Mouse (Mus musculus) CH12.LX (cell line): Measurements from ENCODE around the gene Arhgap35. TPM values are rescaled to one million over a fixed set of nuclear protein-coding genes. Genes with fewer than 3 reads are reported as not detected.

ENCODE experiments used
- DNase-seq: peaks from one replicate; pipeline ENCODE4 v3.0.0-alpha.2; 2013; ENCODE audit errors: extremely low read depth
- H3K27ac ChIP-seq: 2 replicates; pipeline ENCODE4 v1.5.1; 2012; ENCODE audit warnings: low read depth, mild to moderate bottlenecking, control low read depth, moderate library complexity; ENCODE audit not compliant: insufficient read depth
- H3K27me3 ChIP-seq: replicated peaks from 2 replicates; pipeline ENCODE3; 2012; ENCODE audit warnings: inconsistent platforms
- H3K36me3 ChIP-seq, 2 experiments: replicated peaks in 1 of 2; 2 replicates each; pipeline versions ENCODE3 to v1.6.1; 2012; ENCODE audit warnings: inconsistent platforms in 1 of 2, low read length in 1 of 2, mild to moderate bottlenecking in 1 of 2, mixed read lengths in 1 of 2, moderate library complexity in 1 of 2; ENCODE audit not compliant: control insufficient read depth in 1 of 2, insufficient read depth in 1 of 2
- H3K4me1 ChIP-seq, 2 experiments: 2 replicates each; pipeline ENCODE4 v1.6.1; 2012; ENCODE audit warnings: inconsistent platforms in 1 of 2, moderate library complexity in 1 of 2; ENCODE audit not compliant: insufficient read depth in 2 of 2, control insufficient read depth in 1 of 2
- H3K4me2 ChIP-seq: 2 replicates; pipeline ENCODE4 v1.6.1; 2012; ENCODE audit warnings: low read depth, mild to moderate bottlenecking, control low read depth; ENCODE audit not compliant: poor library complexity, insufficient read depth, severe bottlenecking
- H3K4me3 ChIP-seq, 3 experiments: fragments of 150-350 bp in 1 of 3; sonication (generic) in 1 of 3; replicated peaks in 1 of 3; 2 replicates each; pipeline versions ENCODE3 to v1.5.1; 2011 to 2012; ENCODE audit warnings: low read depth in 2 of 3, low read length in 2 of 3, mild to moderate bottlenecking in 2 of 3, moderate library complexity in 2 of 3, control low read depth in 1 of 3, improper control_type of control experiment in 1 of 3, inconsistent platforms in 1 of 3, mixed read lengths in 1 of 3; ENCODE audit not compliant: poor library complexity in 1 of 3
- H3K79me2 ChIP-seq: replicated peaks from 2 replicates; pipeline ENCODE4 v1.6.1; 2012; ENCODE audit warnings: mild to moderate bottlenecking, moderate library complexity; ENCODE audit not compliant: control insufficient read depth, poor library complexity, insufficient read depth, severe bottlenecking; ENCODE audit errors: extremely low read depth
- H3K9ac ChIP-seq: 2 replicates; pipeline ENCODE4 v1.6.1; 2012; ENCODE audit warnings: low read depth, mild to moderate bottlenecking, control low read depth, moderate library complexity; ENCODE audit not compliant: insufficient read depth
- H3K9me3 ChIP-seq: replicated peaks from 2 replicates; pipeline ENCODE3; 2012; ENCODE audit warnings: low read length, inconsistent platforms, mixed read lengths
- BHLHE40 ChIP-seq: IDR thresholded peaks from 2 replicates; pipeline ENCODE4 v1.6.1; 2011; ENCODE audit warnings: mild to moderate bottlenecking, low read depth, low read length, improper control_type of control experiment
- CHD1 ChIP-seq: IDR thresholded peaks from 2 replicates; pipeline ENCODE4 v1.6.1; 2012; ENCODE audit warnings: low read depth, low read length, improper control_type of control experiment, inconsistent platforms
- CHD2 ChIP-seq: IDR thresholded peaks from 2 replicates; pipeline ENCODE4 v1.6.1; 2011; ENCODE audit warnings: low read length, improper control_type of control experiment
- ETS1 ChIP-seq: conservative IDR thresholded peaks from 2 replicates; pipeline ENCODE4 v1.6.1; 2012; ENCODE audit warnings: low read depth, mild to moderate bottlenecking, inconsistent platforms, low read length, improper control_type of control experiment, moderate library complexity
- HCFC1 ChIP-seq: IDR thresholded peaks from 2 replicates; pipeline ENCODE4 v1.6.1; 2012; ENCODE audit warnings: low read depth, mild to moderate bottlenecking, inconsistent platforms, low read length, improper control_type of control experiment
- IRF4 ChIP-seq: IDR thresholded peaks from 2 replicates; pipeline ENCODE4 v1.6.1; 2014; ENCODE audit warnings: low read depth, mild to moderate bottlenecking, inconsistent platforms, low read length, improper control_type of control experiment
- JUND ChIP-seq: conservative IDR thresholded peaks from 2 replicates; pipeline ENCODE4 v1.6.1; 2011; ENCODE audit warnings: low read depth, low read length, improper control_type of control experiment
- KAT2A ChIP-seq: IDR thresholded peaks from 2 replicates; pipeline ENCODE4 v1.6.1; 2012; ENCODE audit warnings: low read length, improper control_type of control experiment, inconsistent platforms; ENCODE audit not compliant: insufficient replicate concordance
- MAX ChIP-seq: IDR thresholded peaks from 2 replicates; pipeline ENCODE4 v1.6.1; 2011; ENCODE audit warnings: low read length, improper control_type of control experiment
- MAZ ChIP-seq: IDR thresholded peaks from 2 replicates; pipeline ENCODE4 v1.6.1; 2012; ENCODE audit warnings: low read depth, mild to moderate bottlenecking, inconsistent platforms, low read length, improper control_type of control experiment, moderate library complexity
- MYC ChIP-seq: IDR thresholded peaks from 2 replicates; pipeline ENCODE4 v1.6.1; 2011; ENCODE audit warnings: low read depth, mild to moderate bottlenecking, improper control_type of control experiment, low read length
- NELFE ChIP-seq: IDR thresholded peaks from 2 replicates; pipeline ENCODE4 v1.6.1; 2011; ENCODE audit warnings: low read depth, low read length, improper control_type of control experiment
- NRF1 ChIP-seq: IDR thresholded peaks from 2 replicates; pipeline ENCODE4 v1.6.1; 2014; ENCODE audit warnings: low read depth, mild to moderate bottlenecking, inconsistent platforms, low read length, improper control_type of control experiment, moderate library complexity
- POLR2AphosphoS2 ChIP-seq: IDR thresholded peaks from 2 replicates; pipeline ENCODE4 v1.6.1; 2011; ENCODE audit warnings: low read depth, low read length, improper control_type of control experiment
- RCOR1 ChIP-seq: conservative IDR thresholded peaks from 2 replicates; pipeline ENCODE4 v1.6.1; 2012; ENCODE audit warnings: low read depth, mild to moderate bottlenecking, inconsistent platforms, low read length, improper control_type of control experiment
- SMC3 ChIP-seq: IDR thresholded peaks from 2 replicates; pipeline ENCODE4 v1.6.1; 2011; ENCODE audit warnings: low read depth, low read length, improper control_type of control experiment
- TBP ChIP-seq: conservative IDR thresholded peaks from 2 replicates; pipeline ENCODE4 v1.6.1; 2011; ENCODE audit warnings: low read depth, low read length, improper control_type of control experiment
- TCF12 ChIP-seq: IDR thresholded peaks from 2 replicates; pipeline ENCODE4 v1.6.1; 2014; ENCODE audit warnings: low read depth, mild to moderate bottlenecking, inconsistent platforms, low read length, improper control_type of control experiment
- UBTF ChIP-seq: IDR thresholded peaks from 2 replicates; pipeline ENCODE4 v1.6.1; 2012; ENCODE audit warnings: low read depth, mild to moderate bottlenecking, inconsistent platforms, low read length, improper control_type of control experiment, moderate library complexity
- USF2 ChIP-seq: conservative IDR thresholded peaks from 2 replicates; pipeline ENCODE4 v1.6.1; 2011; ENCODE audit warnings: low read depth, low read length, improper control_type of control experiment
- ZC3H11A ChIP-seq: IDR thresholded peaks from 2 replicates; pipeline ENCODE4 v1.6.1; 2012; ENCODE audit warnings: low read depth, mild to moderate bottlenecking, inconsistent platforms, low read length, improper control_type of control experiment
- ZNF384 ChIP-seq: IDR thresholded peaks from 2 replicates; pipeline ENCODE4 v1.6.1; 2012; ENCODE audit warnings: low read depth, low read length, improper control_type of control experiment, inconsistent platforms
- dilution Hi-C: fragments of 300-500 bp; cut with MboI; formaldehyde crosslinking; loops from 2 replicates; pipeline ENCODE4 v1.14.3; 2020; ENCODE audit warnings: low sequenced_read_pairs; ENCODE audit not compliant: extremely low pct_unique_long_range_greater_than_20kb, extremely low pct_ligation_motif_present
- in situ Hi-C: fragments of 300-500 bp; cut with MboI; formaldehyde crosslinking; loops from 3 replicates; pipeline ENCODE4 v1.14.3; 2019; ENCODE audit warnings: low sequenced_read_pairs, low pct_ligation_motif_present, low pct_unique_long_range_greater_than_20kb, mixed read lengths
- polyA plus RNA-seq: library from polyadenylated mRNA; unstranded; fragments of >175 nt; gene quantifications from 2 replicates; pipeline ENCODE4 v1.2.1, GENCODE M21; 2012; ENCODE audit warnings: low read depth; ENCODE audit not compliant: insufficient read length
- total RNA-seq, 2 experiments: library from RNA; depleted of rRNA; stranded (reverse); fragments of 300-350 nt in 1 of 2; fragments of >200 nt in 1 of 2; gene quantifications; 2 replicates each; pipeline ENCODE4 v1.2.3; 2012 to 2014

Gene Arhgap35
- total and polyA plus RNA-seq, 3 experiments: 3.0 to 7.2 (median 5.3) TPM

GRCm38 (mm10) chr7:16505226-16505593, 109.6 kb downstream of the Arhgap35 start:
- in situ Hi-C loops: loop anchor here (5.0 kb wide), 1 partner anchor 112 kb away; no protein-coding TSS in a partner anchor
- no peaks in the 10 kb centered on the region for H3K9me3 ChIP-seq
- H3K27ac ChIP-seq: no peak overlapping the region
- H3K27me3 ChIP-seq: no peaks in the 10 kb centered on the region
- no peak overlapping the region for H3K9ac ChIP-seq
- peaks cover 0 to 11% of the 10 kb centered on the region in 2 experiments; a peak in 2 of 4 replicates for H3K4me1 ChIP-seq
- TF ChIP-seq MAX: no peak
- TF ChIP-seq IRF4: no peak
- no peak for TF ChIP-seq JUND
- no peak for TF ChIP-seq CHD2
- TF ChIP-seq RCOR1: no peak
- no peak for TF ChIP-seq MYC
- TF ChIP-seq UBTF: no peak
- TF ChIP-seq NRF1: no peak
- no peak for TF ChIP-seq HCFC1
- TF ChIP-seq TBP: no peak
- no peak for TF ChIP-seq KAT2A
- no peak for TF ChIP-seq TCF12
- no peak for TF ChIP-seq MAZ
- no peak overlapping the region for H3K4me3 ChIP-seq
- H3K79me2 ChIP-seq: no peaks in the 10 kb centered on the region
- peaks cover 41 to 68% of the 10 kb centered on the region in 2 experiments for H3K36me3 ChIP-seq
- DNase-seq: no peak
- dilution Hi-C loops: no loop called here
- no peak overlapping the region for H3K4me2 ChIP-seq

DNA sequence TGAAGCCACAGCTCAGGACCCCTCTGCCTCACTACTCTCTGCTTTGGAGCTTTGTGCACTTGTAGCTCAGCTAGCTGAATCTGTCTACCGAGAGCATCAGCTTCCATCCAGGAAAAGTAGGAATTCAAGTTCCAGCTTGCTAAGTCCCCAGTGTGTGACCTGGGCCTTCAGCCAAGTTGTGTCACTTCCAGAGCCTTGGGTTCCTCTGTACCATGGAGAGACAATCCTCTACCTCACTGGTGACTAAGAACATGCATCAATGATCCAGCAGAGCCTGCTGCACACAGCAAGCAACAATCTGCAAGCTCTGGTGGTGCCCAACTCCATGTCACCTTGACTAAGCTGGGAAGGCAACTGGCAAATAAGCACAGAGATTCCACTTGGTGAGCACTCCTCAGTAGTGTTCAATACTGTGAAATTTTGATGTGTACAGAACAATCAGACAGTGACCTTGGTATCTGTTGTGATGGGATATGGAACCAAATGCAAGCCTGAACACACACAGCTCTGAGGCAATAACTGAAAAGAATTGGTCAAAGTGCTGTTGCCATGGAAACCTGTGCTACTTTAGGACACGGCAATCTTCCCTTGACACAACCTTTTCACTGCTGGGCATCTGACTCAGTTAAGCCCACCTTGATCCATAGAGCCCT, 110.1 kb downstream of the Arhgap35 start:
- no peaks in the 10 kb centered on the region for H3K9me3 ChIP-seq
- no peak overlapping the region for H3K4me2 ChIP-seq
- peaks cover 0 to 11% of the 10 kb centered on the region in 2 experiments; a peak in 2 of 4 replicates for H3K4me1 ChIP-seq
- dilution Hi-C loops (no loop called here), in situ Hi-C loops (loop anchor here (5.0 kb wide), 1 partner anchor 113 kb away; no protein-coding TSS in a partner anchor)
- no peak overlapping the region for H3K9ac ChIP-seq
- no peaks in the 10 kb centered on the region for H3K79me2 ChIP-seq
- no peak overlapping the region for H3K4me3 ChIP-seq
- TF ChIP-seq POLR2AphosphoS2 (no peak), MAX (no peak), IRF4 (no peak), NRF1 (no peak), USF2 (no peak), ZNF384 (no peak), NELFE (no peak), SMC3 (no peak), CHD2 (no peak), ETS1 (no peak), CHD1 (no peak), JUND (no peak), ZC3H11A (no peak), TBP (no peak), BHLHE40 (no peak)
- no peaks in the 10 kb centered on the region for H3K27me3 ChIP-seq
- peaks cover 41 to 73% of the 10 kb centered on the region in 2 experiments for H3K36me3 ChIP-seq
- H3K27ac ChIP-seq: no peak overlapping the region
- DNase-seq: no peak
